Mouse (Mus musculus): ENCODE results near the gene Ostm1.

- TF ChIP-seq POLR2A (IDR thresholded peaks at IDR 0.05; ENCODE audit: insufficient read depth, low read depth, low read length) (no peak), CTCF (IDR thresholded peaks at IDR 0.05; ENCODE audit: insufficient read depth, low read depth, low read length) (no peak)
These were observed 108.5 kb downstream of the Ostm1 start for GRCm38 (mm10) chr10:42692095-42692494.
